Mouse (Mus musculus) kidney, adult 2 months (tissue): ENCODE measurements around the gene Samd13.

Experiments used
- CTCF ChIP-seq: fragments of 200-500 bp; conservative IDR thresholded peaks from 2 replicates; pipeline ENCODE4 v1.5.1; 2011; ENCODE audit warnings: low read depth, mild to moderate bottlenecking, control low read depth, low read length, moderate library complexity, mixed read lengths; ENCODE audit not compliant: insufficient read depth, insufficient read length
- POLR2A ChIP-seq: fragments of 200-500 bp; IDR thresholded peaks from one replicate; pipeline ENCODE4 v1.6.1; 2011; ENCODE audit warnings: low read depth, low read length, control low read depth

- TF ChIP-seq CTCF (no peak), POLR2A (no peak)
Measured at GRCm38 (mm10) chr3:146599198-146599900, 86.0 kb downstream of the Samd13 start.
